Mouse (Mus musculus): ENCODE data around the gene Prkn. TPM values are rescaled to one million over a fixed set of nuclear protein-coding genes. Genes with fewer than 3 reads are reported as not detected.

Prkn gene
- polyA plus RNA-seq, 1 experiment from 2014 or later = 3.2 TPM

DNA sequence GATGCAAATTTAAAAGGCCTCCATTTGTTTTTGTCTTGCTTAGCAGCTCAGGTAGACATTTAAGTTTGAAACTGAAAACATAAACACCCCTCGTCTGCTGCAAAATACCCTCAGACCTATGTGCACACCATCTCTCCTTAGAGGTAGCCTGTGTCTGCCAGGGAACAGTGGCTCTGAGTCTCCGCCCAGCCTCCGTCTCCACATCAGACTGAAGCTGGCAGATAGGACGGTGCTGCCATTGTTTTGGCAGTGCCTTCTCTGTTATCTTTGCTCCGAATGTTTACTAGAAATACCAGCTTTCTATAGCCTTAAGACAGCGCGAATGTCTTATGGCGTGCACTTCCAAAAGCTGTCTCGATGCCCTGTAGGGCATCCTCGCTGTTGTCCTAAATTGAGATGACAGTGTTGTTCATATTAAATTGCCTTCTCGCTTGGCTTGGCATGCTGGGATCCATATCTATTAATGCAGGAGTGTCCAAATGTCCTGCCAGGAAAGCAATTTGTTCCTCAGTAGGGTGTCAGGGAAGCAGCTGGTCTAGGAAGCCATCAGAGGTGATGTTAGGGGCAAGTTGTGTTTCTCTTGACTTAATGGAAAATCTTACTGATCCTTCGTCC lies 1047.5 kb downstream of the Prkn start:
- Histone ChIP-seq H3K27ac (no peak overlapping the region), H3K4me3 (ENCODE audit: inconsistent target) (no peak overlapping the region), H3K79me2 (ENCODE audit: inconsistent target) (no peaks in the 10 kb centered on the region), H3K36me3 (ENCODE audit: inconsistent target) (no peaks in the 10 kb centered on the region)
- 91% methylated on average over 12 of the region's 12 CpGs for WGBS (ENCODE audit: missing documents)

DNA sequence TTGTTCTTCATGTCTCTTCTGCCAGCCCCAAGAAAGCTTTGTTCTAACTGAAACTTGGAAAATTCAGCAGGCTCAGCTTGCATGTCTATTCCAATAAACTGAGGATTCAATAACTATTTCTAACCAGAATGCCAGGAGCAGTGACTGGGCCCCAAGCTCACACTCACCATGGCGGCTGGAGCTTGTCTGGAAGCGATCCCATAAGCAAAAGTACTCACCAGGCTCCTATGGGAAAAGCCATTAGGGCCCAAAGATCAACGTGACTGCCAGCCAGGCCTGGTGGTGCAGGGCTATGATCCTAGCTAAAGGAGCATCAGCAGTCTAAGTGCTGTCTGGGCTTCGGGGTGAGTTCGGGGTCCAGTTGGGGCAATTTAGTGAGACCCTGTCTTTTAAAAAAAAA lies 1048.6 kb downstream of the Prkn start:
- Histone ChIP-seq H3K4me3 (ENCODE audit: inconsistent target) (no peak overlapping the region), H3K79me2 (ENCODE audit: inconsistent target) (no peaks in the 10 kb centered on the region), H3K36me3 (ENCODE audit: inconsistent target) (no peaks in the 10 kb centered on the region), H3K27ac (no peak overlapping the region)
- WGBS (ENCODE audit: missing documents) = 92% methylated on average over 5 of the region's 5 CpGs

DNA sequence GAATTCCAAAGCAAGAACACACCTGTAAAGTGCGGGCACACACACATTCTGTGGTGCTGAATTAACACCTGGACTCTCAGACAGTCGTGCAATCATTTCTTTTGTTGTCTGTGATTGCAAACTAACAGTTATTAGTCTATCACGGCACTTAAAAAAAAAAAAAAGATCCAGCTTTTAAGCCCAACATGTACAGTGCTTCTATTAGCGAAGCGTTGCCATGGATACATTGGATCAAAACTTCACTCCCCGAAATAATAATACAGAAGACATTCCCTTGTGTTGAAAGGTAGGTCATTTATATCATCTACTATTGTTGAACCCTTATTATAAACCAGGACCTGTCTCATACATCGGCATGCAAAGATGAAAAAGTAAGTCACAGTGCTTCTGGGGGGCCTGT lies 1060.1 kb downstream of the Prkn start:
- Histone ChIP-seq H3K36me3 (ENCODE audit: inconsistent target) (no peaks in the 10 kb centered on the region), H3K27ac (no peak overlapping the region), H3K79me2 (ENCODE audit: inconsistent target) (no peaks in the 10 kb centered on the region), H3K4me3 (ENCODE audit: inconsistent target) (no peak overlapping the region)
- WGBS (ENCODE audit: missing documents) = 90% methylated on average over 7 of the region's 7 CpGs

DNA sequence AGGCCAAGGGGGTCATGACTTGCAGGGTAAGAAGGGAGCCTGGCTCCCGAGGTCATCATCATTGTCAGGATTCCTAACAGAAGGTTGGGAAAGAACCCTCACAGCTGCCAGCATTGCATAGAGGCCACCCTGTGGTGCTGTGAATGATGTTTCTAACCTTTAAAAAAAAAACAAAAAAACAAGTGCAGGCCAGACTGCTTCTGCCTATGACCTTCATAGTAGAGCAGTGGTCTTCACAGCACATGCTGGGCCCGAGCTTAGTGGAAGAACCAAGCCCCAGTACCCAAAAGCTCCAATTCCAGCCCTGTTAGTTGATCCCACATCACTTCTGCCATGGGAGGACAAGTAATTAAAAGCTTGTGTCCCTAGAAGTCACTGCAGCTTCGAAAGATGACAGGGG lies 1061.5 kb downstream of the Prkn start:
- H3K36me3 ChIP-seq (ENCODE audit: inconsistent target) = no peaks in the 10 kb centered on the region
- H3K79me2 ChIP-seq (ENCODE audit: inconsistent target) = no peaks in the 10 kb centered on the region
- H3K4me3 ChIP-seq (ENCODE audit: inconsistent target) = no peak overlapping the region
- H3K27ac ChIP-seq = no peak overlapping the region
- 73% methylated on average over 3 of the region's 3 CpGs for WGBS (ENCODE audit: missing documents)

DNA sequence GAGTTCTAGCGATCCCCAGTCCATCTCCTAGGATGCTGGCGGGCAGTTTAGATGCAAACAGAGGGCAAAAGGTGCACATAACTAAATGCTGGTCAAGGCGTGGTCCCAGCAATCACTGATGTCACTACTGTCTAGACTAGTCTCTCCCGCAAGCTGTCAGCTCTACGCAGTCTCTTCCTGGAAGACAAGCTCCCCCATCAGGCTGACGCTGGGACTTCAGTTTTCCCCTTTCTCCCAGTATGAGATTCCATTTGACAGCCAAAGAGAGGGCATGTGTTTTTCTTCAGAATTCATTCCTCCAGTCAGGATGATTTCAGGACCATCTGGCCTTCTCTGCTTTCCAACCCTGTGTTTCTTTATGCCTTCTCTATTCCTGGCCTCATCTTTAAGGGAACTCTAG lies 1062.8 kb downstream of the Prkn start:
- Histone ChIP-seq H3K79me2 (ENCODE audit: inconsistent target) (no peaks in the 10 kb centered on the region), H3K4me3 (ENCODE audit: inconsistent target) (no peak overlapping the region), H3K27ac (no peak overlapping the region), H3K36me3 (ENCODE audit: inconsistent target) (no peaks in the 10 kb centered on the region)
- 58% methylated on average over 6 of the region's 6 CpGs for WGBS (ENCODE audit: missing documents)

DNA sequence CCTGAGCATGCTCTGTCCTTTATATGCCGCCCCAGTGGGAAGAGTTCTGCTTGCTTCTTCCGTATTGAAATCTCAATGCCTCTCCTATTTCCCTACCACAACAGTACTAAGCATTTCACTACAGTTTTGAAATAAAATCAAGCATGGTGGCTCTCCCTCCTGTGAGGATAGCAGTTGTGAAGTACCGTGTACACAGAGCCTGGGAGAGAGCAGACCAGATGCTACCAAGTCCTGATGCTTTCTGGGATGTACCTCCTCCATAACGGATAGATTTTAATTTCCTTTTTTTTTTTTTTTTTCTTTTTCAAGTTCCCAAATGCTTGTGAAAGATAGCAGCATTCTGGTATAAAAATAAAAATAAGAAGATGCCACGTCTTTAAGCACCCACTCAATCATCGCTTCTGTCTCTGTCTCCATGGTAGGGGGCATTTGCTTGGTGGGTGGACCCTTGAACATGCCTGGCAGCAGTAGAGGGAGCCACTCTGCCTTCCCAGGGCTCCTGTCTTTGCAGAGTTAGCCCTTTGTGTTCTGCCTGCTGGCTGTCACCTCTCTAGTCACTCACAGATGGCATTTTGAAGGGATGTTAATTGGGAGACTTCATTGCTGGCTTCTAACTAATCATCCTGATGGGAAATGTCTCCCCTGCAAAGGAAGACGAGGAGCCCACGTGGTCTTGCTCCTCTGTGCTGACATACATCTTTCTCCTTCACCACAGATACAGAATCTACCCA lies 1070.6 kb downstream of the Prkn start:
- Histone ChIP-seq H3K79me2 (ENCODE audit: inconsistent target) (no peaks in the 10 kb centered on the region), H3K27ac (no peak overlapping the region), H3K36me3 (ENCODE audit: inconsistent target) (no peaks in the 10 kb centered on the region), H3K4me3 (ENCODE audit: inconsistent target) (no peak overlapping the region)
- 71% methylated on average over 7 of the region's 8 CpGs for WGBS (ENCODE audit: missing documents)

DNA sequence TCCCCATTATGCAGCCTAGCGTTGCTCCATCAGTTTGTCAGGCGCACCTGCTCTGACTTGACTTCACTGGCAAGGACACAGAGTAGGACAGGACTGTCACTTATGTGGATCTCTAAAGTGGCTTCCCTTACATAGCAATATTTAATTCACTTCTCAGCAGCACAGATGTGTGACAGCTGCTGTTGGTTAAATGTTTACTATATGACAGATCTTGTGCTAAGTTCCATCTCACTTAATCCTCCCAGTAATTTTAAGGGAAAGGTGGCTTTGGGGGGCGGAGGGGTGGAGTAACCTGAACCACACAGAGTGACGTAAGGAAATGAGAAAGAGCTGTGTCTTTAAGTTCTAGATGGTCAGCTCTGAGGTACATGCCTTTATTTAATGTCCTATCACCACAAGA lies 1072.0 kb downstream of the Prkn start:
- H3K4me3 ChIP-seq (ENCODE audit: inconsistent target) = no peak overlapping the region
- no peaks in the 10 kb centered on the region for H3K79me2 ChIP-seq (ENCODE audit: inconsistent target)
- WGBS (ENCODE audit: missing documents) = 91% methylated on average over 4 of the region's 4 CpGs
- no peaks in the 10 kb centered on the region for H3K36me3 ChIP-seq (ENCODE audit: inconsistent target)
- H3K27ac ChIP-seq = no peak overlapping the region

DNA sequence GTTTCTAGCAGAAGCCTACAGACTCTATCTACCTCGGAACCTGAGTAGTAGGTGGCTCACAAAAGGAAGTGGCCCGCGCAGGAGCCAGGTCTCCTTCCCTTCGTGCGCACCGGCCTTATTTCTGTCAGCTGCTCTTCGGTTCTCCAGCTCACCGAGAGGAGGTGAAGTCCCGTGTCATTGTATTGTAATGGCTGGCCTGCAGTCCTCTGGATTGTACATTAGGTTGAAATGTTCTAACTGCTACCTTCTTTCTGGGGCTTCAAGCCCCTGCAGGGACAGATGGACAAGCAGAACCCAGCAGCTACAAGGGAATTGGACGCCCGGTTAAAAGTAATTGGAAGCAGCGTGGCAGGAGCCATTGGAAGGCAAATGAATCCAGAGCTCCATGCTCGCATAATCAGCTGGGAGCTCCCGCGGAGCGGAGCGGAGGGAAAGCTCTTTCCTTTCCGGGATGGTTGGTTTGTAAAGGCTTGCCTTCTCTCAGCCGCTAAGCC lies 1072.7 kb downstream of the Prkn start:
- WGBS (ENCODE audit: missing documents) = 5% methylated on average over 19 of the region's 19 CpGs
- Histone ChIP-seq H3K36me3 (ENCODE audit: inconsistent target) (no peaks in the 10 kb centered on the region), H3K27ac (no peak overlapping the region), H3K4me3 (ENCODE audit: inconsistent target) (no peak overlapping the region), H3K79me2 (ENCODE audit: inconsistent target) (no peaks in the 10 kb centered on the region)

DNA sequence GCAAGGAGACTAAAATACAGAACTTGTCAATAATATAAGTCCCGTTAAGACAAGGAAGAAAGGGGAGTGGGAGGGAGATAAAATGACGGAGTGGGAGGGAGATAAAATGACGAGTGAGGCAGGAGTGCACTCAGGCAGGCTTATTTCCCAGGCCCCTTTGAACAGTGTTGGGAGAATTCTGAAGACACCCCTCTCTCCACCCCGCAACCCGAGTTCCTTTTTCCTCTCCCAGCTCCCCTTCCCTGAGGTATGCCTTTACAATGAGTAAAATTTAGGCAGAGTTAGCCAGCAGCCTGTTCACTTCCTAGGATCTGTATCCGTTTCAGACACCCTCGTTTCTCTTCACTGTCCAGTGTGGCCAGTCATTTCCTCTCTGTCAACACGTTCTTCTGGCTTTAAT lies 1073.4 kb downstream of the Prkn start:
- Histone ChIP-seq H3K27ac (no peak overlapping the region), H3K36me3 (ENCODE audit: inconsistent target) (no peaks in the 10 kb centered on the region), H3K79me2 (ENCODE audit: inconsistent target) (no peaks in the 10 kb centered on the region), H3K4me3 (ENCODE audit: inconsistent target) (no peak overlapping the region)
- WGBS (ENCODE audit: missing documents) = 21% methylated on average over 8 of the region's 8 CpGs

DNA sequence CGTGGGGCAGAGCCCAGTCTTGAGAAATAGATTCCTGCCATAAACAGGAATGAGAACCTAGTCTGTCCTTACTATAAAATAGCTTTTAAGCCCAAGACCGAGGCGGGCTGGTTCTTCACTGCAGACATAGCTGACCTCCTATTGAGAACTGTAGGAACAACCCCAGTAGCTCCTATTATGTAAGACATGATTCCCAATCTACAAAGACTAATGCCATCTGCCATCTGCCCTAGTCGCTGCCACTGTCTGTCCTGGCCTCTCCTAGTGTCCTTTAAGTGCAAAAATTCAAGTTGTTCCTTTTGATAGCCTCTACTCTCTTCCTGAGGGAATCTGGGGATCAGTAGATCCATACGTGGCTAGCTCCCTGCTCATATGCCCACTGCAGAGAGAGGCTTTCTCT lies 1074.3 kb downstream of the Prkn start:
- 73% methylated on average over 5 of the region's 5 CpGs for WGBS (ENCODE audit: missing documents)
- H3K36me3 ChIP-seq (ENCODE audit: inconsistent target) = no peaks in the 10 kb centered on the region
- H3K79me2 ChIP-seq (ENCODE audit: inconsistent target) = no peaks in the 10 kb centered on the region
- no peak overlapping the region for H3K4me3 ChIP-seq (ENCODE audit: inconsistent target)
- no peak overlapping the region for H3K27ac ChIP-seq

DNA sequence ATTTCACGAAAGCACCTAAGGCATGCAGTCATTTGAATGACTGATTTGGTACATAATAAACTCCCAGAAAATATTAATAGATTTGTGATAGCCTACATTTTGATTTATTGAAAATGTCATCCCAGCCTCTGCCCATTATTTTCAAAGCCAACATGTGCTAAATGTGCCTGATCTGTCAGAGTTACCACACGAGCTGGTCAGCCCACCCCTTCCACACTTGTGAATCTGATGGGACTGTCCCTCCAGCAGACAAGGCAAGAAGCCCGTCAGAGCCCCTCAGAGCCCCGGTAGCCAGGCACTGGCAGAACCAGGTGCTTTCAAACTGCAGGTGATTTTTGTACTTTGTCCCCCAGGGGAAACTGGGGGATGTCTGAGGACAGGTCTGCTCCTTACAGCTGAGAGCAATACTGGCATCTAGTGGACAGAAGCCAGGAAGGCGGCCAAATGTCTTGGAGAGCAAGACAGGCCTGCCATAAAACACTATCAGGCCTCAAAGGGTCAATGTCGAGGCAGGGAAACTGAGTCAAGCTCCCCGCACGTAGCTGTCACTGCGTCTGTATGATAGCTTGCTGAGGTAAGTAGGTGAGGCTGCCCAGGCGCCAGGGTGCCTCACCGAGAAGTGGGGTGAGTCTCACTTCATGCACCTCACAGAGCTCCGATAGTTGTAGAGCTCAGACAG lies 1078.1 kb downstream of the Prkn start:
- Histone ChIP-seq H3K79me2 (ENCODE audit: inconsistent target) (no peaks in the 10 kb centered on the region), H3K4me3 (ENCODE audit: inconsistent target) (no peak overlapping the region), H3K36me3 (ENCODE audit: inconsistent target) (no peaks in the 10 kb centered on the region), H3K27ac (no peak overlapping the region)
- 68% methylated on average over 12 of the region's 12 CpGs for WGBS (ENCODE audit: missing documents)

DNA sequence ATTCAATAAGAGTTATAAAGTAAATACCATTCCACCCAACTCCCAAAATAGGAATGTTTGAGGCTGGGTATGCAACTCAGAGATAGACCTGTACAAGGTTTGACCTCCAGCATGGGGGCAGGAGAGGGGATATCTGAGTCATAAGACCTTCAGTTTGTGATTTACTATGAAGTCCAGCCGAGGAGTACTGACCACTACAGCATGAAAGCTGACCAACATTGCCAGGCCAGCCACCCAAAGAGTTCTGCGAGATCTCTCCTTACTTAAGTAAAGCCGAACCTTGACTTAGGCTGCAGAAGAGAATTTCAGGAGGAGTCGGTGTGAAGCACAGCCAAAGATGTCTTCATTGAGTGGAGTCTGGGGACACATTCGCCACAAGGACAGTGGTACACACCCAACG lies 1079.4 kb downstream of the Prkn start:
- no peak overlapping the region for H3K4me3 ChIP-seq (ENCODE audit: inconsistent target)
- no peak overlapping the region for H3K27ac ChIP-seq
- no peaks in the 10 kb centered on the region for H3K36me3 ChIP-seq (ENCODE audit: inconsistent target)
- 93% methylated on average over 6 of the region's 6 CpGs for WGBS (ENCODE audit: missing documents)
- no peaks in the 10 kb centered on the region for H3K79me2 ChIP-seq (ENCODE audit: inconsistent target)

DNA sequence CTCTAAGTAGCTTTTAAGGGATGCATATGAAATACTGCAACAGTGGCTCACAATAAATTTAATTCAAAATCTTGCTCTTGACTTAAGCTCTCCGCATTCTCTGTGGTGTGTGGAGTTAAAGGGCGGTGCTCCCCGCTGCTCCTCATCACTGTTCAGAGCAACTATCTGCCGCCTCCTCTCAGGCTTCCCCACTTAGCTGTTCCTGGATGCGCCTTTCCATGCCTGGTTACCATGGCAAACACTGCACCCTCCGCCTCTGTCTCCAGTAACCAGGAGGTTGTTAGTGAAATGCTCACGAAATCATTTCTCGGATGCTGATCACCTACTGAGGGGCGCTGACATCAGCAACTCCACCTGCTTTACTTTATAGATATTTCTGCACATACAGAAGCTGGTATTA lies 1080.8 kb downstream of the Prkn start:
- whole genome bisulfite sequencing (ENCODE audit: missing documents) = 91% methylated on average over 9 of the region's 9 CpGs
- Histone ChIP-seq H3K79me2 (ENCODE audit: inconsistent target) (no peaks in the 10 kb centered on the region), H3K4me3 (ENCODE audit: inconsistent target) (no peak overlapping the region), H3K27ac (no peak overlapping the region), H3K36me3 (ENCODE audit: inconsistent target) (no peaks in the 10 kb centered on the region)

DNA sequence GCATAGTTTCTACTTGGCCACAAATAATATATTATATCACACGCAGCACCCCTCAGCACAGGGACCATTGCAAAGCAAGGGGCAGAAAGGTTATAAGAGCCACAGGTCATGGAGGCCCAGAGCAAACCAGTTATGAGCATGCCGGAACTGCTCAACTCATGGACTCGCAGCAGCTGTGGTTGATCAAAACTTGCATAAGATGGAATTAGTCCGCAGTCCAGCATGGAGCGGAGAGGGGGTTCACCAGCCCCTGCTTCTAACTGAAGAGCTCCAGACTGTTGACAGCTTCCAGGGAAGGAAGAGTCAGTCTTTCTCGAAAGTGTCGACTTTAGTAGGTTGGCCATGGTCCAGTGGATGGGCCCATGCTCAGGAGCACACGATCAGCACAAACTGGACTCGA lies 1083.8 kb downstream of the Prkn start:
- Histone ChIP-seq H3K4me3 (ENCODE audit: inconsistent target) (no peak overlapping the region), H3K79me2 (ENCODE audit: inconsistent target) (no peaks in the 10 kb centered on the region), H3K36me3 (ENCODE audit: inconsistent target) (no peaks in the 10 kb centered on the region), H3K27ac (no peak overlapping the region)
- 92% methylated on average over 8 of the region's 9 CpGs for WGBS (ENCODE audit: missing documents)

DNA sequence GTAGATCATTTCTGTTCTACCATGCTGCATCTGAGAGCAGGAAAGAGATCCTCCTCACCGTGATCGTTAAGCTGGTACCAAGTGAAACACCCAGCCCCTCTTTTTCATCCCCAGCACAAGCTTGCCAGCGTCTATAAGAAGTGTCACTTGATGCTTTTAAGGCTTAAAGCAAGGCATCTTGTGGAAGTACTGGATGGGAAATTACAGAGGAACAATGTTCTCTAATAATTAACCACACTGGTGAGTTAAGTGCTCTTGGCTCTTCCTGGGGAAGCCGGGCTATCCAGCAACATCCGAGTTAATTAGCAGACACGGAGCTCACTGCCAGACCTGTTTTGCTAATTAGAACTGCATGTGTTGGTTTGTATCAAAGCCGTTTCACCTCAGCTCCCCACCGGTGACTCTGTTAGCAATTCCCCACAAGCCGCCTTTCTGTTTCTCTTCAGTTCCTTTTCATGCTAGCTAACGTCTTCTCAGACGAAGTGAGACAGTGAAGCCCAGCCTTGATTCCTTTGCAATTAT lies 1086.7 kb downstream of the Prkn start:
- 64% methylated on average over 11 of the region's 11 CpGs for WGBS (ENCODE audit: missing documents)
- no peak overlapping the region for H3K27ac ChIP-seq
- H3K4me3 ChIP-seq (ENCODE audit: inconsistent target) = no peak overlapping the region
- no peaks in the 10 kb centered on the region for H3K36me3 ChIP-seq (ENCODE audit: inconsistent target)
- H3K79me2 ChIP-seq (ENCODE audit: inconsistent target) = no peaks in the 10 kb centered on the region
